Mouse (Mus musculus) heart, postnatal 0 days (tissue): Measurements from ENCODE around the gene Gm20075.

ENCODE experiments used
- CTCF ChIP-seq: IDR thresholded peaks from 2 replicates; pipeline ENCODE4 v1.5.1; 2016; ENCODE audit warnings: antibody characterized with exemption, control low read depth, low read depth
- EP300 ChIP-seq: IDR thresholded peaks from 2 replicates; pipeline ENCODE4 v1.6.1; 2016; ENCODE audit warnings: antibody characterized with exemption, low read depth

DNA sequence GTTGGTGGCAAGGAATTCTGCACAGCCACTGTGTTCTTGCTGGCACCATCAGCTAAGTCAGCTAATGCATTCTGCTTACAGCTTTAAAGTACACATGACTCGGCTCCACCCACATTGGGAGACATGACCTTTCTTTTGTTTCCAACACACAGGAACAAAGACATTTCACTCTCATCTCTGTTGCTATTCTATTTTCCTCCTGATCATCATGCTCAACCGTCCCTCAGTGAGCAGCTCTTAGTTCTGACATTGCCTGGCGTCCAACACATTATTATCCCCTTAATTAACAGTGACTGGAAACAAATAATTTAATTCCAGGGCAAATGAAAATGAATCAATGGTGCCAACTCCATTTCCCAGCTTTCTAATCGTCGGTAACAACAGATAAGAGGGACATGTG lies 35.8 kb downstream of the Gm20075 start:
- TF ChIP-seq CTCF = no peak
- no peak for TF ChIP-seq EP300
